In the genomic region with DNA sequence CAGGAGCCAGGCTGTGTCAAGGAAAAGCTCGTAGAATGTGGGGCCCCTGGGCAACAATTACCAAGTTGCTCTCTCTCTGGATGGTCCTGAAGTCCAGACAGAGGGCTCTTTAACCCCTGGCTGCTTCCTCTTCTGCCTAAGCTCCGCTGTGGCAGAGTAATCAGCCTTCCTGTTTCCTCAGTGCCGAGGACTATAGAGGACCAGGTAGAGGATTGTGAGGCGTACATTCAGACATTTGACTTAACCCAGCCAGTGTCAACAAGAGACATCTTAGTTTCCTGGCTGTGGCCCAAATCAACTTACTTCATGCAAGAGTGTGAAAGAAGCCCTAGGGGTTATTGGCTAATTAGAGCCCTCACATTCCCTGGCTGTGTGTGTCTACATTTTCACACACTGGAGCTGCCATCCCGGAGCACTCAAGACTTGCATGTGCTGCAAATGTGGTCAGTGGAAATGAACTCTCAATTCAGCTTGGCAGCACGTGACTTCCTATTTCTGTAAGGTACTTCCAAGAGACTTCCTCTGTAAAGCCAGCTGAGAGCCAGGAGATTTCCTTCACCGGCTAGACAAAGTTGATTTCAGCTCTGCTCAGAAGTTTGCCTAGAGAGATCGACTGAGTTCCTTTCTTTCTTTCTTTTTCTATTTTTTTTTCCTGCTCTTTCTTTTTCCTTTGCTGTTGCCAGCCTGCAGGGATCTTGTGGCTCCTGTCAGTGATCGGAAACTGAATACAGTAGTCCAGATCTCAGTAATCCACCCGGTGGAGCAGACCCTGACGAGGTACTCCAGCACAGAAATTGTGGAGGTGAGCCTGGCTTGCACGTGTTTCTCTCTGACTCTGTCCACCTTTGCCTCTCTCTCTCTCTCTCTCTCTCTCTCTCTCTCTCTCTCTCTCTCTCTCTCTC, we compare ENCODE assay signal across 8 mouse cellular contexts.
DNase-seq lines count a peak whose midpoint lies in the region; ATAC-seq and TF ChIP-seq lines count a peak whose summit lies in the region.

No protein-coding gene starts in this region.

- no peak for TF ChIP-seq CTCF in left cerebral cortex, adult 2 months (IDR thresholded peaks at IDR 0.05)

- peak overlapping the region; percentile 49 for H3K4me2 ChIP-seq in embryonic facial prominence, embryonic 15.5 days (replicated peaks)
- peak overlapping the region; percentile 48 for H3K4me2 ChIP-seq in limb, embryonic 11.5 days (ENCODE audit: low read depth, severe bottlenecking)

- H3K36me3 ChIP-seq in embryonic facial prominence, embryonic 15.5 days: no peaks in the 10 kb centered on the region
- H3K36me3 ChIP-seq in limb, embryonic 11.5 days (ENCODE audit: control insufficient read depth, insufficient read depth, low read length): no peaks in the 10 kb centered on the region
- no peaks in the 10 kb centered on the region for H3K36me3 ChIP-seq in midbrain, embryonic 10.5 days

- no peak overlapping the region for H3K9ac ChIP-seq in embryonic facial prominence, embryonic 15.5 days
- H3K9ac ChIP-seq in limb, embryonic 11.5 days (ENCODE audit: low read length): peak overlapping the region; percentile 7

- WGBS in embryonic facial prominence, embryonic 15.5 days: 2% methylated on average over 12 of the region's 12 CpGs
- 5% methylated on average over 12 of the region's 12 CpGs for WGBS in limb, embryonic 11.5 days
- WGBS in midbrain, embryonic 10.5 days: 32% methylated on average over 12 of the region's 12 CpGs

- no peak for DNase-seq in left cerebral cortex, adult 2 months (ENCODE audit: extremely low spot score in 1 of 2, low spot score in 2 of 2)
- no peak for DNase-seq in left cerebral cortex, adult 9 months (ENCODE audit: low spot score in 2 of 2)
- peak; percentile 68 for DNase-seq in limb, embryonic 11.5 days (ENCODE audit: low spot score)
- DNase-seq in midbrain, embryonic 10.5 days (ENCODE audit: low spot score): peak; percentile 18
- peak; percentile 42 to 49 for DNase-seq in thymus, postnatal 10 days (ENCODE audit: low spot score in 2 of 2)
- no peak for DNase-seq in urinary bladder, postnatal 4 days (ENCODE audit: low spot score in 2 of 2)

- 0 out of 2 replicates have a peak overlapping the region, but pooled peaks have one; percentile 13 for H3K4me3 ChIP-seq in left cerebral cortex, adult 2 months
- H3K4me3 ChIP-seq in embryonic facial prominence, embryonic 15.5 days (replicated peaks): peak overlapping the region; percentile 36
- peak overlapping the region; percentile 17; the same call in 1 of the 2 replicates for H3K4me3 ChIP-seq in limb, embryonic 11.5 days (ENCODE audit: low read depth, low read length)
- 0 out of 2 replicates have a peak overlapping the region, but pooled peaks have one; percentile 9 for H3K4me3 ChIP-seq in midbrain, embryonic 10.5 days

- H3K27me3 ChIP-seq in embryonic facial prominence, embryonic 15.5 days: no peaks in the 10 kb centered on the region
- H3K27me3 ChIP-seq in limb, embryonic 11.5 days (ENCODE audit: control insufficient read depth, insufficient read depth, low read length): no peaks in the 10 kb centered on the region
- no peaks in the 10 kb centered on the region for H3K27me3 ChIP-seq in midbrain, embryonic 10.5 days (ENCODE audit: low read depth, poor library complexity, severe bottlenecking)

- H3K4me1 ChIP-seq in embryonic facial prominence, embryonic 15.5 days: peaks cover 28% of the 10 kb centered on the region
- H3K4me1 ChIP-seq in limb, embryonic 11.5 days (ENCODE audit: control insufficient read depth, insufficient read depth, low read length): peaks cover 16% of the 10 kb centered on the region
- H3K4me1 ChIP-seq in midbrain, embryonic 10.5 days: peaks cover 25% of the 10 kb centered on the region

- H3K9me3 ChIP-seq in embryonic facial prominence, embryonic 15.5 days (replicated peaks): no peaks in the 10 kb centered on the region
- no peaks in the 10 kb centered on the region for H3K9me3 ChIP-seq in limb, embryonic 11.5 days (ENCODE audit: control insufficient read depth, low read length)
- H3K9me3 ChIP-seq in midbrain, embryonic 10.5 days (replicated peaks): no peaks in the 10 kb centered on the region

- intact Hi-C loops in left cerebral cortex, adult 2 months (cut with DNase I): no loop called here

- ATAC-seq in embryonic facial prominence, embryonic 15.5 days (ENCODE audit: insufficient number of reproducible peaks, low FRiP score, low TSS enrichment, low read depth): peak; percentile 64
- peak; percentile 78 to 81 for ATAC-seq in hematopoietic stem cell, adult 5-6 weeks (replicated peaks in 1 of 2; ENCODE audit: insufficient read depth in 1 of 2, low FRiP score in 2 of 2, low TSS enrichment in 1 of 2, low read depth in 1 of 2, poor library complexity in 2 of 2, severe bottlenecking in 2 of 2)
- ATAC-seq in limb, embryonic 11.5 days (ENCODE audit: insufficient number of reproducible peaks, low FRiP score, low TSS enrichment, low read depth): peak; percentile 57

- H3K27ac ChIP-seq in left cerebral cortex, adult 2 months: no peak overlapping the region
- H3K27ac ChIP-seq in embryonic facial prominence, embryonic 15.5 days (replicated peaks): peak overlapping the region; percentile 90
- H3K27ac ChIP-seq in limb, embryonic 11.5 days (replicated peaks; ENCODE audit: low read depth, low read length): peak overlapping the region; percentile 90
- H3K27ac ChIP-seq in midbrain, embryonic 10.5 days (replicated peaks): peak overlapping the region; percentile 49

Comparison
In these comparisons a context has a peak if more than half of its experiments do, and no peak if none do; other contexts are left out.
1. DNase-seq: peak in limb, embryonic 11.5 days (single experiment), midbrain, embryonic 10.5 days (single experiment) and thymus, postnatal 10 days (2 of 2); none in left cerebral cortex, adult 2 months (0 of 2), left cerebral cortex, adult 9 months (0 of 2) and urinary bladder, postnatal 4 days (0 of 2).
2. Peak in every context shown above with its lines, with median percentiles within 50 percentile points of each other: H3K4me3 ChIP-seq and ATAC-seq.